Mouse (Mus musculus) megakaryocyte, embryonic 14.5 days (primary cell): ENCODE measurements around the gene Abca15.

Source experiments
- FLI1 ChIP-seq: IDR thresholded peaks from 2 replicates; pipeline ENCODE4 v1.6.1; 2012; ENCODE audit warnings: low read length, inconsistent platforms, mixed read lengths
- GATA1 ChIP-seq: IDR thresholded peaks from 3 replicates; pipeline ENCODE4 v1.6.1; 2012; ENCODE audit warnings: mixed read lengths, low read length, inconsistent platforms, borderline replicate concordance

- TF ChIP-seq FLI1, result no peak
- TF ChIP-seq GATA1, result no peak
Observed at GRCm38 (mm10) chr7:120409447-120409846, 81.0 kb downstream of the Abca15 start, which contains the start of gene Abca16.
